Mouse (Mus musculus) c-Kit-positive CD71-positive TER-119-positive erythroid progenitor cells, embryonic 14.5 days (primary cell): ENCODE results near the gene Baz2b.

Experiments used
- DNase-seq: peaks from one replicate; pipeline ENCODE4 v3.0.0-alpha.2; 2013; ENCODE audit warnings: low spot score

The Baz2b gene

DNA sequence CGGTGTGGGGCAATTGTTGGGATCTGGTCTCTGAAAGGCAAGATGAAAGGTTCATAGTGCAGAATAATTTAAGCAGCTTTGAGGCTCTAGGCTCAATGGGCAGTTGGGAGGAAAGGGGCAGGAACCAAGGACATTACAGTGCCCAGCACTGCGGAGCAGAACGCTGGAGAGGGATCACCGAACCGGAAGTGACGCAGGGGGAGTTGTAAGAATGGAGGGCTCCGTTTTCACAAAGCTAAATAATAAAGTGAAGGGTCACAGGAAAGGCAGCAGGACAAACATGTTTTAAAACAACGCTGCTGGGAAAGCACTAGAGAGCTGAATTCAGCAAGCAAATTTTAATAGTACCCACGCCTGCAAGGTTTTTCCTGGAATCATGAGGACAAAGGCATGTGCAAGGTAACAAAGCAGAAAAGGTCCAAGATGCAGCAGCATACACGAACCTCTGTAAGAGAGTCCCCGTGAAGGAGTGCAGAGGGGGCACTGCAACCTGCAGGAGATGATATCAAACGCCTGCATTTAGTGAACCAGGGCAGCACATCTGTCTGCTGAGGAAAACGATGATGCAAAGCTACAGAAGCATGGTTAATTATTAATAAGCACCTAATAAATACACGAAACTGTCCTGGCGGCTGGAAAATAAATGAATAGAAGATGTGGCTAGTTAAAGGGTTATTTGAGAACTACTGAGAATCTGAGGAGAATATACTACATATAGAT lies 120.0 kb downstream of the Baz2b start:
- DNase-seq = no peak

DNA sequence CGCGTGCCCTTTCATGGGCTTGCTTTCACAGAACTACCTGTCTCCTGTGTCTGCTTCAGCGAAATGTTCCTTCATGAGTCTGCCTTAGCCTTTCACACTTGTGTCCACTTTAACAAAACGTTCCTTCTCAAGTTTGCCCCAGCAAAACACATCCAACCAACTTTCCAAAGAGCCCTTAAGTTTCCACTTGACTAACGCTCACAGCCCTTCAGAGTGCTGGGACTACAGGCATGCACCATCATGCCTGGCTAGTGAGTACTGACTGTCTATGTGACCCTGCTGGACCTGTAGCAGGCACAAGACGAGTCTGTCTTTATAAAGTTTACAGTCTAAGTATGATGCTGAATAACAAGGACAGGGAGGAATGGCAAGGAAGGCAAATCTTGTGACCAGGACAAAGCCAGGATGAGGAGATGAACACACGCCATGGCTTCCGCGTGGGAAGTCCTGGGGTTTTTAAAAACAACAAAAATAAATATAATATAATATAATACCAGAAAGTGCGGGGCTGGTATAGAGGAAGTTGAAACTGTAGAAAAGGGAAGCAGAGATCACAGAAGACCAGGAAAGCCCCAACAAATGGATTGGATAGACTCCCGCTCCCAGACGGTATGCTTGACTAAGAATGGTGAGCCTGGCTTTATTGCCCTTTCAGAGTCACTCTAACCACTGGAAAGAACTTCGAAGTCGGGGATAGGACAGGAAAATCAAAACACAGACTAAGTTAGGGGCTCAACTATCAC lies 120.7 kb downstream of the Baz2b start:
- no peak for DNase-seq

DNA sequence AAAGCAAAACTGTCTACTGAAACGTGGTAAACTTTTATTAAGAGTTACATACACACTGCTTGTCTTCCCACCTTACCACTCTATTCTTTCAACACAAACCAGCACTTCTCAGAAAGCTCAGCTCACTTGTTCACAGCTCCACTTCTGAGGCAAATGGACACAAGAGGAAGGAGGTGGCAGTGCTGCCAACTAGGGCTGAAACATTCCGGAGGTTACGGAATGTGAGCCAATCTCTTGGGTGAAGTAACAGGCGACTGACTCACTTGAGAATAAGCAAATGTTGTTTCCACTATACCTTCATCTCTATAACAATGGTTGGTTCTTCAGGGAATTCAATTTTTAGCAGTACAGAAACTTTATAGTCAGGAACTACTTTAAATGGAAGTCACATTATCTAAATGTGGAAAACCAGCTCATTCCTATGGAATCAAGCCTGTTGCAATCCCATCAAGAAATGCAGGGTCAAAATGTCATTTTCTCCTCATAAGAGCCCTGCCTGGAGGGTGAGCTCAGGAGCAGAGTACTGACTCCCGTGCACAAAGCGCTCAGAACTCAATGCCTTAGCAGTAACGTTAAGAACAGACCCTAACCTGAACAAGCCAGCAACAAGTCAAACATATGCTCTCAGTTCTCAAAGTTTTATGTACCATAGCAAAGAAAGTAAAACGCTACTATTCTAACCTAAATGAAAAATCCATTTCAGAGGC lies 123.3 kb downstream of the Baz2b start:
- no peak for DNase-seq

DNA sequence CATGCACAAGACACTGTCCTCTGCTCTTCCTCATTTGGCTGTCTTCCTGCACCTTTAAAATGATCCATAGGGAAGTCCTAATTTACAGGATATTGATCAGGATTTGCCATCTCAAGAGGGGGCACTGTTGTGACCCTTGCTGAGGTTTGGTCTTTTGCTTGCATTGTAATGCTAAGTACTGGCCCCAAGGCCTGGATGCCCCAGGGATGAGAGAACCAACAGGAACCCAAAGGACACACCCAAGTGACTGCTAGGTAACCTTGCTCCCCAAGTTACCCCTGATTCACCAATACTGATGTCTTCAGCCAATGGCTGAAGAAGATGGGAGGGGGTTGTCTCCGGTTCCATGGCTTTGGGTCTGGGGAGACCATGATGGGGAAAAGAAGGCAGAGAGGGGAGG lies 124.8 kb downstream of the Baz2b start:
- no peak for DNase-seq

DNA sequence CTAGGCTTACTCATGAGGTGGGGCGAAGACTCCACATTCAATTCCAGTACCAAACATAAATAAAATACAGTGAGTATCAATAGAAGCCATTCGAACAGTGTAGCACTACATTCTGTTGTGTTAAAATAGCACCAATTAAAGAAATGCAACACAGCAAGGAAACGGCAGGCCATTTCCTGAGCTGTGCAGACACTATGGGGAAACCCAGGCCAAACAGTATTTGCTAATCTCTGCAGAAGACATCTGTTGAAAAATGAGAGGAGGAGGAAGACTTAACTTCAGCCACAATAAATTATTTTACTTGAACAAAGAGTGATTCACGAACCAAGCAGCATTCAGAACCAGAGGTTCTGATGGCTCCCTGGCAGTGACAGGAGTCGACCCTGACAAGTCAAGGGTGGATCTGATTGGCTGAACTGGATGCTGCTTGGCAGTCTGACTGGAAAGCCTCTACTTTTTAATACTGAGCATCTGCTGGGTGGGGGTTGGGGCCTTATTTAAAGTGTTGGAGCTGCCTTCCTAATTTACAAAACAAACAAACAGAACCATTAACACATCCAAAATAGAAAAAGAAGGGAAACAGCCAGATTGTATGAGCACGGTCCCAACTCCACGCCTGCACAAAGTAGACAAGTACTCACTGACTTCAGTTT lies 126.5 kb downstream of the Baz2b start:
- DNase-seq = no peak

DNA sequence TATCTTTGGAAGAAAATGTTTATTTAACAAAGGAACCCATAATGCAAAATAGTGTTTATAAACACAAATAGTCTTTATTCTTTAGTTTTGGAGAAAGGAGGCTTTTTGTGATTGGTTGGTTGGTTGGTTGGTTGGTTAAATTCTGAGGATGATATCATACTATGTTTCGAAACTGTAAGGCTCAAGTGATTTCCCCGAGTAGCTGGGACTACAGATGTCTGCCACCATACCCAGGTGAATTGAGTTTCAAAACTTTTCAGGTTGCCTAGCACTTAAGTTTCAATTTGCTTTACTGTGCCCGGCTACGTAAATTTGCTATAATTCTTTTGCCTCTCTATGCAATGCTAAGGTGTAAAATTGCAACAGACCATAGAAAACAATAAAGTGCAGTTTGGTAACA lies 127.4 kb downstream of the Baz2b start:
- DNase-seq = no peak

DNA sequence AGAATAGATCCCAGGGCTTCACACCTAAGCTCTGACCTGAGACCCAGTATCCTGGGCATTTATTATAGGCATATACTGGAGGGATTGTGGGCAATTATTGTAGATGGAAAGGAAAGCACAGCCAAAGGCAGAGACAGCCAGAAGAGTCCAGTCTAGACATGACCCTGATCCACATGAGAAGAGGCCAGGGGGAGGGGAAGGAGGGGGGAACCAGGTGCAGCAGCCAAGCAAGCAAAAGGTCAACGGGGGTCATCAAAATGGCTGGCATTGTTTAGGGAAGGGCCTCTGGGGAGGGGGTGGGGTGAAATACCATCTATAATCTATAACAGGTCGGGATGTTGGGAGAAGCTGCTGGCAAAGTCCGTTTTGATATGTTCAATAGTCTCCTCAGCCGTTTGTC lies 128.8 kb downstream of the Baz2b start:
- no peak for DNase-seq

DNA sequence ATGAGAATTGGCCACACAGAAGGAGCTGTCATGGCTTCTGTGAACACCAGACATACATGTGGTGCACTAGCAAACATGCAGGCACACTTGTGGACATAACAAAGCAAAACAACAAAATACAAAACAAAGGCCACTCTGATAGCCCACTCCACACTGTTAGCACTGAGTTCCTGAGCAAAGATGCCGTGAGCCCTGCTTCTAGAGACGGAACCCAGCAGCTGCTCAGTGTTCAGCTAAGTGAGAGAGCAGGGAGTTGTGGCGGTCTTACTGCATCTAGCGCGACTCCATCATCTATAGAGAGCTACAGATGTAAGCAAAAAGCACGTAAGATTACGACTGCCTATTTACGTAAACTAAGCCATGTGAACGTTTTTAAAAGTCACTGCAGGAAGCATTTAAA lies 132.0 kb downstream of the Baz2b start:
- DNase-seq = no peak

DNA sequence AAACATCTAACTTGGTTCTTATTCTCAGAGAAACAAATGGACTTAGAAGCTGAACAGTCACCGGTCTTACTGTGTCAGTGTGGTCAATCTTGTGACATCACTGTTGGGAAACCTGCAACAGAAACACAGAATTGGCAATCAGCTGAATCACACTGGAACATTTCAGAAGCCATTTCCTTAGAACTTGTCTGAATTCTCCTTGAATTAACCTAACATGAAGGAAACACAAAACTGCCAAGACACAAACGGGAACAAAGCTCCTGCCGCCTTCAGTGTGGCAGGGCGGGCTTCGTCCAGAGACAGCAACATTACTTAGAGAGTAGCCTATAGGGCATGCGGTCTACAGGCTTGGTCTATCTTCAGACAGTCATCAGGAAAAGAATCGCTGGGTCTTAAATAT lies 132.8 kb downstream of the Baz2b start:
- DNase-seq = no peak

DNA sequence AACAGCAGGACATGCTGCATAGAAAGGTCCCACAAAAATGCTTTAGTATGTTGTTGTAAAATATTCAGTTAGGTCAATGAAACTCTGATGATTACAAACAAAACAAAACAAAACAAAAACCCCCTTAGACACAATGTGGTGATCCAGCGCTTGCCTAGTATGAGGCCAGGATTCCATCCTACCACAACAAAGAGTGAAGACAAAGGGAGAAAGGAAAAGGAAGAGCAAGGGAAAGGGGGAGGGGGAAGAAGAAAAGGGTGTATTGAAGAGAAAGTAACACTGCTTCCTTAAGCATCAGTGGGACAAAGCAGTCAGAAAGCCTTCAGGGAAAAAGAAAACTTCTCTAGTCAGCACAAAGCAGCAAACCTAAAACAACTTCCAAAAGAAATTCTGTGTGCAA lies 133.6 kb downstream of the Baz2b start:
- DNase-seq = no peak

DNA sequence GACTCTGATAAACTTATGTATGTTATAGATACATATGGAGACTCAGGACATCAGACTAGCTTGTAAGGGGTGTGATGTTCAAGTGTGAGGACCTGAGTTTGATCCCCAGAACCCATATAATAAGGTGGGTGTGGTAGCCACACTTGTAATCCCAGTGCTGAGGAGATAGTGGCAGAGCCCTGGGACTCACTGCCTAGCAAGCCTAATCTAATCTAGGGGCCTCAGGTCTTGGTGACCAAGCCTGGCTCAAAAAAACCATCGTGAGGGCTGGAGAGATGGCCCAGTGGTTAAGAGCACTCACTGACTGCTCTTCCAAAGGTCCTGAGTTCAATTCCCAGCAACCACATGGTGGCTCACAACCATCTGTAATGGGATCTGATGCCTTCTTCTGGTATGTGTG lies 135.8 kb downstream of the Baz2b start:
- DNase-seq = peak; percentile 50

DNA sequence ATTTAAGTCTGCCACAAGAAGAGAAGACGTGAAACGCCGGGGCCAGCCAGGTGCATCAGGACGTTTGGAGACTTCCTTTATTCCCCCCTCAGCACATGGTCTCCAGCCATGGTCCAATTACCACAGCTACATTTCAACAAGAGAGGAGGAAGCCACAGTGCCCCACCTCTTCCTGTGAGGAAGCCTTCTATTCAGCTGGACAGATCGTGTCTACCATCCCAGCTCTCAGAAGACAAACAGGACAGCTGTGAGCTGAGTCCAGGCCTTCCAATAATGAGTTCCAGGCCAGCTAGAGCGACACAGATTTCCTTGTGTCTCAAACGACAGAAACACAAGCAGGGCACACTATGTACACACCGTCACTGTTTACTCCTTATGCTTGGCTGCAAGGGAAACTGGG lies 137.8 kb downstream of the Baz2b start:
- no peak for DNase-seq

DNA sequence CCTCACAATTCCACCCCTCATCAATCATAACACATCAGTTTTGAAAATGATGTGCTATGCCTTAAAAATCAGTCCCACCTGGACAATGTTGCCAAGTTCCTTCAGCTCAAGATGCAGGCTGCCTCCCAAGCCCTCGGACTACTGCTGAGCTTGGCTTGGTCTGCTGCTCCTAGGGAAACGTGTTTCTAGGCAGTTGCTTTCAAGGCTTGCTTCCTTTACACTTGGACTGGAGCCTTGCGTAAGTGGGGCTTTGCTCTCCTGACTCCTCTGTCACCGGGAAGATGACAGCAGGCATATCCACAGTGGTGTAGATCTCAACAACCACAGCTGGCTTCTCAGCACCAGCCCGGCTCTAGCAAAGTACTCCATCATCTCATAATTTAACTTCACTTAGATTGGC lies 138.7 kb downstream of the Baz2b start:
- DNase-seq = no peak

DNA sequence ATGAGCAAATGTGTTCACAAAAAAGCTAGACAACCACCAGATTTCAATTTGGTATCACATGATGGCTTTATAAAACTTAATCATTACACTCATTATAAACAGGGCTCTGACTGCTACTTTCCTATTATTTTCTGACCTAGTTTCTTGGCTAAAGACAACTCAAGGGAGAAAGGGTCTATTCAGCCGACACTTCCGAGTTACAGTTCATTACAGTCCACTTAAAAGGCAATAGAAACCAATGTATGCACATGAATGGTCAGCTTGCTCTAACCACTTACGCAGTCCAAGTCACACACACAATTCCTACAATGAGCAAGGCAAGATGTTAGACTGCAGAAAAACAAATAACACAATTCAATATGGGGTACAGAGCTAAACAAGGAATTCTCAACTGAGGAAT lies 141.2 kb downstream of the Baz2b start:
- no peak for DNase-seq

DNA sequence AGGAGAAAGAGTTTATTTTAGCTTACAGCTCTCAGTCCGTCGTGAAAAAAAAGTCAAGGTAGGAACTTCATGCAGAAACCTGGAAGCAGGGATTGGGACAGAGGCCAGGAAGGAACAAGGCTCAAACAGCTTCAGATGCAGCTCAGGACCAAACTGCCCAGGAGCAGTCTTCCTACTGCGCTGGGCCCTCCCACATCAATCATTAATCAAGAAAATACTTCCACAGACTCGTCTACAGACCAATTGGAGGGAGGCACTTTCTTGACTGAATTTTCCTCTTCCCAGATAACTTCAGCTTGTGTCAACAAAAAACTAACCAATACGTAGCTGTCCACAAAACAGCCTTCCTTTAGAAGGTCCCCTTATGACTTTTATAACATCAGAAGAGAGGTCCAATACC lies 144.2 kb downstream of the Baz2b start:
- DNase-seq = no peak

DNA sequence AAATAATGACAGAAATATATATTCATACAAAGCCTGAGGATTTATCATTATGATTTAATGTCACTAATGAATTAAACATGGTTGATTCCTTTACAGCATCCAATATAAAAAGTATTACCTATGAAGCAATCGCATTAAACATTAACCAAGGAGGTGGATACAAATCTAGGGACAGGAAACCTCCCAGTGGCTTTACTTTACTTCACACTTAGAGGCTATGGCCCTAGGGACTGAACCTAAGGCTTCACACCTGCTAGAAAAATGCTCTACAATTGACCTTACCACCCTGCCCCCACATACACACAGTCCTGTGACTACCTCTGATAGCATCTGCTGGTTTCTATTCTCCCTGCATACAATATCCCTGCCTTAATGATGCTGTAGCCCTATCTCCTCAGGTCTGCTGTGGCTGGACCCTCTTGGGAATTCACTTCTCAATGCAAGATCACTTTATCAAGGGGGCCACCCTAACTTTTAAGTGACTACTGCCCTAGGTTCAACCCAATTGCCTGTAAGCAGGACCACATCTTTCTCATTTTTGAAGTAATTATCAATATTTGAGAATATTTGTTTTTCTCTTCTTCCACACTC lies 149.4 kb downstream of the Baz2b start:
- no peak for DNase-seq

DNA sequence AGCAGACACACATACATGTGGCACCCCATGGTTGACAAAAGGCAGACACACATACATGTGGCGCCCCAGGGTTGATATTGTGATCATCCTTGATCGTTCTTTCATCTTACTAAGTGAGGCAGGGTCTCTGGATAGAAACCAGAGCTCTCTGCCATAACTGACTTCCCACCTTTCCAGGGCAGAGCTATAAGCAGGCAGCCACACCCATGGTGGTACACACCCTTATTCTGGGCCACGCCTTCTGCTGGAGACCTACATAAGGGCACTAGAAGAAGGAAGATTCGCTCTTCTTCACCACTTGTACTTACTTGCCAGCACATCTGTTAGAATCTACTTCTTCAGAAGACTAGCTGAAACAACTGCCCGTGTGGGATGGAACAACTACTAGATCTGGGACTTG lies 150.3 kb downstream of the Baz2b start:
- DNase-seq = no peak

DNA sequence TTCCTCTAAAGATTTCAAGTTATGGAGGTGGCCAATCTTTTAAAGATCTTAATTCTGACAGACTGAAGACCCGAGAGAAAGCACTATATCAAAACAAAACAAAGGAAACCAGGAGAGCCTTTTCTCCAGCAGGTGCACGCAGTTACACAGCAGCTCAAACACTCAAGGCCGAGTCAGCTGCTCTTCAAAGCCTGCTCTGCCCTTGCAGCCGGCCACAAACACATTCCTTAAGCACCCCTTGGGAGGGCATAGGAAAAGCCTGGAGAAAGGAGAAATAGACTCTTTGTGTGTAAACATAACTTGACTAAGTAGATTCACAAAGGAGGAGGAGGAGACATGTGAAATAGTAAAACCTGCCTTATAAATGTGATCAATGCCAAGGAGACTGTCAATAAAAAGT lies 153.6 kb downstream of the Baz2b start:
- no peak for DNase-seq

DNA sequence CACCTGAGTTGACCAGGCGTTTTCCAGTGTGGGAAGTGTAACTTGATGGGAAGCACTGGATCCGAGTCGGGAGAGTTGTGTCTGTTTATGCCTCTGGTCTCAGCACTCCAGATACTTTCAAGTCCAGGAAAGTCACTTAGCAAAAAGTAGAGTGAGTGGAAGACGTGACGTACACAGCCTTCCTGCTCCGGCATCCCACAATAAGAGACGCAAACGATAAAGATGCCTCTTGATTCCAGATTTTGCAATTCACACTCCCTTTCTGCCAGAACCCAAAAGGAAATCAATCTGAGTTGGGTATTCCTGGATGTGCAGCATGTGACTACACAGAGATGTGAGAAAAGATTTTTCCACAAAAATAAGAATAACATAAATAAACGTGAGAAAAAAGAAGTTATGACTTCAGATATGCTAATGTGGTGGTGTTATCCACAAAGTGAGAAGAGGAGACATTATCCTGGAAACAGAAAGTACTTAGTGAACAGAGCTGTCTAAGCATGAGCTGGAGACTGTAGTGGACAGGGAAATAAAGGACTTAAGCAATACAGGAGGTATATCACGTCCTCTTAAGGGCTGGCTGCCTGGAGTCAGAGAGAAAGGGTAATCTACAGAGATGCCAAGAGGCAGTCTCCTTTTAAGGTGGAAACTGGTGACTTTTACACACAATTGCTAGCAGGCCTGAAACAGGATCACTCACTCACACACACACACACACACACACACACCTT lies 154.7 kb downstream of the Baz2b start:
- no peak for DNase-seq

DNA sequence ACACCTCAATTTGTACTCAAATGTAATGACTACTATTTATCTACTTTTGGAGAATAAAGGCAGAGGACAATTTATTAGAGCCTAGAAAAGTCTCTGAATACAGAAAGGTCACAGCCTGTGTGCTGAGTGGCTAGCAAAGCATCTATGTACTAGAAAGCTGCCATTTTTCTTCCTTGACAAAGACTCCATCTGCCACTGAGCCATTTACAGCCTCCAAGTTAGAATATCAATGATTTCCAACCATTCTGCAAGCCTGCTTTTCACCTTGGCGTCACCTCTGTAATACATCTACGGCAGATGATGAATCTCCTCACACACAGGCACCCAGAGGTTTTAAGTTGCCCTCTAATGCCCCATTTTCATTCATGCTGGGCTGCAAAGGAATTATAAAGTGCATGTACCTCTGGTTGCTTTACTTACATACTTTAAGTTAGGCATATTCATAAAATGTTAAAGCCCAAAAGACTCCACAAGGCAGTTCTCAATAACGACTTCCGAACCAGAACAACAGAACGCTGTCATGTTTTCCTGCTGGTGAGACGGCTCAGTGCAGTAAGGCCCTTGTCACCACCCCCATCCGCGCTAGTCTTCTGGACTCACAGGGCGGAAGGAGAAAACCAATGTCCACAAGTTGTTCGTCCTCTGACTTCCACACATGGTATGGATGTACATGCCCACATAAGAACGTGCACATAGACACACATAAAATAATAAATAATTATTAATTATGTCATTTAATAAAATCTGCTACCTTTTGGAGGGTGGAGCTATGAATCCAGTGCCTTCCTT lies 156.2 kb downstream of the Baz2b start:
- DNase-seq = no peak
